Mouse (Mus musculus): ENCODE results near the gene Tpbg. TPM values are rescaled to one million over a fixed set of nuclear protein-coding genes. Genes with fewer than 3 reads are reported as not detected.

The Tpbg gene
- total RNA-seq, 2 experiments from 2014 or later = 25.7 to 27.8 TPM

Other genes with a start within 250 kb of the Tpbg start
- 10 to 100 TPM; 18.1 to 26.2 TPM for gene Ibtk, start 93.0 kb upstream of the Tpbg start, total RNA-seq (2021)